Mouse (Mus musculus): ENCODE measurements at regions not wholly inside any gene's neighbourhood (a gene's known extent, or its start where the extent isn't known, plus 50 kb on each side); places are given as distances from the start of the nearest gene placed in this dataset.
"Not testable (repeated sequence)": the region's sequence is repeated elsewhere in the genome, so short reads cannot be mapped to it uniquely, and the experiment has no call there.

DNA sequence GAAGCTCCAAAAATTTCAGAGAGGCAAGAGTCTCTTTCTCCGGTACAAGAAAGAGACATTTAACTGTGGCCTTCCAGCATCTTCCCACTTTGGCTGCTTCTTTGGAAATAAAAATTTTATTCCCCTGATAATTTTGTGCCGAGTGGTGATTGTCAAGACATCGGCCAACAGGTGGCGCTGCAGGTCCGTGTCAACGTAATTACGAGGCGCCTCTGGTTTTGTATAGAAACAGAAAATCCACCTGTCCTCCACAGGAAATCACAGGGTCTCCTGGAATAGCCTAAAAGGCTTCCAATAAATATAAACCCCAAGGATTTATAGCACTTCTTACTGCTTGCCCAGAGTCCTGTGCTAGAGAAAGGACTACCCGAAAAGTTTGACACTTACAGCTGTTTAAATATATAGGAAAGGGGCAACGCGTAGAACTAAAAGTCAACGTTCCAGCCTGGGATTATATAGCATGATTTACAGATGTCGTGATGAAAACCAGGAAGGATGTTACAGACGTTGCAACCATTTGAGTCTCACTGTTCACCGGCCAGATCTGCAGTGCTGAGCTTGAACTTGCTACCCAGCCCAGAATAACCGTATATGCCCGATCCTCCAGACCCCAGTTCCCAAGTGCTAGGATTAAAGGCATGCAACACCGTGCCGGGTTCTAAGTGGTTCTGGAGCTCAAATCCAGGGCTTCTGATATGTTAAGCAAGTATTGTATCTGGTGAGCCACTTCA lies 251.3 kb upstream of the Tgfbr2 start:
- DNase-seq (ENCODE audit: extremely low read depth, low read depth, low spot score): no peak

DNA sequence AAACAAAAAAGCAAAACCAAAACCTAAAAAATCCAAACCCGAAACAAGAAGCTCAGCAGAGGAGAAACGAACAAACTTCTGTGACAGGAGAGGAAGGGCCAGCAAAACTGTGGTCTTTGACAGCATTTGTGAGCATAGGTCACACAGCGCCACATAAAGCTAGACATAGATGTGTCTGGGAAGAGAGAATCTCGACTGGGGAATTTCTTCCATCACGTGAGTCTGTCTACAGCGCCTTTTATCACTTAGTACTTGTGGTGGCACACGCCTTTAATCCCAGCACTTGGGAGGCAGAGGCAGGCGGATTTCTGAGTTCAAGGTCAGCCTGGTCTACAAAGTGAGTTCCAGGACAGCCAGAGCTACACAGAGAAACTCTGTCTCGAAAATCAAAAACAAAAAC lies 250.2 kb upstream of the Tgfbr2 start:
- not testable (repeated sequence) for DNase-seq (ENCODE audit: extremely low read depth, low read depth, low spot score)

GRCm38 (mm10) chr9:116415021-116415420 lies 239.9 kb upstream of the Tgfbr2 start:
- DNase-seq (ENCODE audit: extremely low read depth, low read depth, low spot score): no peak

DNA sequence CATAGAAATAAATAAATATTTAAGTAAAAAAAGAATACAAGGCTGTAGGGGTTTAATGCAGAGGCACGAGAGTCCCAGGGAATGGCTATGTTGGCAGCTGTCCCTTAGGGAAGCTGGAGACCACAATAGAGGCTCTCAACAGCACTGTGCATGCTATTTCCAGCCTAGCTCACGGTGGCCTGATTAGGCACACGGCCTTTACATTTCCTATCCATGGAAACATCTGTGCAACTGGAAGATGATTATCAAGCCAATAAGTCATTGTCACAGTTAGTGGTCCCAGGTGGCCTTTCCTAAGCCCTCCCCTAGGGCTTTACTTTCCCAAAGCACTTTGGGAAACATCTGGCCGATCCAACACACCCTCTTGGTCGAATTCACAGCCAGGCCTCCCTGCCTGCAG lies 235.9 kb upstream of the Tgfbr2 start:
- DNase-seq (ENCODE audit: extremely low read depth, low read depth, low spot score): no peak

- no peak for DNase-seq (ENCODE audit: extremely low read depth, low read depth, low spot score)
Measured at GRCm38 (mm10) chr9:116410461-116410860, 235.3 kb upstream of the Tgfbr2 start.

GRCm38 (mm10) chr9:116408116-116408515 lies 233.0 kb upstream of the Tgfbr2 start:
- DNase-seq (ENCODE audit: extremely low read depth, low read depth, low spot score): no peak

DNA sequence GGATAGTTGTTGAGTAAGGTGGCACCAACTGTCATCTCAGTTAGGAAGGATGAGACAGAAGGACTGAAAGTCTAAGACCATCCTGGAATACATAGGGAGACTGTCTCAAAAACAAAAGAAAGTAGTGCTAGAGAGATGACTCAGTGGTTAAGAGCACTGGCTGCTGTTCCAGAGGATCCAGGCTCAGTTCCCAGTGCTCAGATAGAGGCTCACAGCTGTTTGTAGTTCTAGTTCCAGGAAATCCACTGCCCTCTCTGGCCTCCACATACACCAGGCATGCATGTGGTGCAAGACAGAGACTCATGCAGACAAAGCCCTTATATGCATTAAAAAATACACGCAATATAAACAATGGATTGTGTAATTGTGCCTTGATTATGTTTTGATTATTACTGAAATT lies 229.9 kb upstream of the Tgfbr2 start:
- no peak for DNase-seq (ENCODE audit: extremely low read depth, low read depth, low spot score)

DNA sequence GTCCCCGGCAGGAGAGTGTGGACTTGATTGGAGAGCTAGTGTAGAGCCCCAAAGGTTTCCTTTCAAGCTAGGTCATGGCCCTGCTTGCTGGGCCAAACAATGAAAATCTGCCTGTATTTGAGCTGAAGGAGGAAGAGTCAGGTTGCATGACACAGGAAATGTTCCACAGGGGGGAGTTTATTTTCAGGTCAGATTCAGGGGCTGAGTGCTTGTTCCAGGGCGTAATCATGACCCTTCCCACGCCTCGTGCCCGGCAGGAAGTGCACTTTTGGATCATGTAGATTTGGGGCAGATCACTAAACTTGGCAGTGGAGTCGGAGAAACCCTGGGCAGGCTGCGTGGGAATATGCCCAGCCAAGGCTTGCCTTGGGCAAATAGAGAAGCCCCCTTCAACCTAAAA lies 226.7 kb upstream of the Tgfbr2 start:
- no peak for DNase-seq (ENCODE audit: extremely low read depth, low read depth, low spot score)

- no peak for DNase-seq (ENCODE audit: extremely low read depth, low read depth, low spot score)
Measured at GRCm38 (mm10) chr9:116400270-116400669, 225.1 kb upstream of the Tgfbr2 start.

DNA sequence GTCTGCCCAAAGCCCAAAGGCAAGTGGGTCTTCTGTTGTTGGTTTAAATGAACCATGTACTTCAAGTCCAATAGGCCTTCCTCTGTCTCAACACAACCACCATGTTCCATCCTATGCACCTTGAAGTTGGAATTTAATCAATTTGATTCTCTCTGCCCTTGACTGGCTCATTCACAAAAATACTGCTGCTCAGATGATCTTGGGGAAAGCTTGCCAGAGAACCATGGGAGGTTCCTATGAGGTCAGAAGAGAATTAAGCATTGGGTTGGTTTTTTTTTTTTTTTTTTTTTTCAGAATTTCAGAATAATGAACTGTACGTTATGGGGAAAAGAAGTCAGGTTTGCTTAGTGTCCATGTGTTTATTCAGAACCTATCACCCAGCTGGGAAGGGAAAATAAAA lies 224.1 kb upstream of the Tgfbr2 start:
- DNase-seq (ENCODE audit: extremely low read depth, low read depth, low spot score): no peak

DNA sequence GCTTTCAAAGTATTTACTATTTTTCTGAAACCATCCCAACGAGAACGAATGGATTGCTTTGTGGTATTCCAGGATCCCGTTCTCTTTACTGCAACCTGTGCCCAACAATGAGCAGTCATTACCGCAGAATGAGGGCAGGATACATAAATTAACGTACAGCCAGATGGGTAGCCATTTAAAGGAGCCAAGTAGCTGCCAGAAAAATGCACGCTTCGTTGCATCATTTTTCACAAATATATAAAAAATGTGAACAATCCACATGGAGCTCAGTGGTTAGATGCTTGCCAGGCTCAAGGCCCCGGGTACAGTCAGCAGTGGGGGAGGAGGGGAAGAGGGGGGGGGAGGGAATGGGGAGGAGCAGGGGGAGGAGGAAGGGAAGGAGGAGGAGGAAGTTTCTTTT lies 217.1 kb upstream of the Tgfbr2 start:
- DNase-seq (ENCODE audit: extremely low read depth, low read depth, low spot score): no peak

DNA sequence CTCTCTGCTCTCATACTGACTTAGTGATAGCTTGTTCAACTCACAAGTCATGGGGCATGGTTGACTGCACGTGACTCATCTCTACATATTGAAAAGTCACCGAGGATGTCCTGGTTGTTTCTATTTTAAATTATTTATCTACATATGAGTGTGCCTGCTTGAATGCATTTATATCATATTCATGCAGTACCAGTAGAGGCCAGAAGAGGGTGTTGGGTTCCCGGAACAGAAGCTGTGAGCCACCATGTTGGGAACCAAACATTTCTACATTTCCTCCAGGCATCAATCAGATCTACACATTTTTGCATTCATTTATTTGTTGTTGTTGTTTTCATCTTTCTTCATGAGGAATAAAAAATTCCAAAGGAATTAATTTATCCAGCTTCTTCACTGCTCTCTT lies 214.6 kb upstream of the Tgfbr2 start:
- no peak for DNase-seq (ENCODE audit: extremely low read depth, low read depth, low spot score)

GRCm38 (mm10) chr9:116388863-116389262 lies 213.7 kb upstream of the Tgfbr2 start:
- no peak for DNase-seq (ENCODE audit: extremely low read depth, low read depth, low spot score)

GRCm38 (mm10) chr9:116388025-116388424 lies 212.9 kb upstream of the Tgfbr2 start:
- no peak for DNase-seq (ENCODE audit: extremely low read depth, low read depth, low spot score)

DNA sequence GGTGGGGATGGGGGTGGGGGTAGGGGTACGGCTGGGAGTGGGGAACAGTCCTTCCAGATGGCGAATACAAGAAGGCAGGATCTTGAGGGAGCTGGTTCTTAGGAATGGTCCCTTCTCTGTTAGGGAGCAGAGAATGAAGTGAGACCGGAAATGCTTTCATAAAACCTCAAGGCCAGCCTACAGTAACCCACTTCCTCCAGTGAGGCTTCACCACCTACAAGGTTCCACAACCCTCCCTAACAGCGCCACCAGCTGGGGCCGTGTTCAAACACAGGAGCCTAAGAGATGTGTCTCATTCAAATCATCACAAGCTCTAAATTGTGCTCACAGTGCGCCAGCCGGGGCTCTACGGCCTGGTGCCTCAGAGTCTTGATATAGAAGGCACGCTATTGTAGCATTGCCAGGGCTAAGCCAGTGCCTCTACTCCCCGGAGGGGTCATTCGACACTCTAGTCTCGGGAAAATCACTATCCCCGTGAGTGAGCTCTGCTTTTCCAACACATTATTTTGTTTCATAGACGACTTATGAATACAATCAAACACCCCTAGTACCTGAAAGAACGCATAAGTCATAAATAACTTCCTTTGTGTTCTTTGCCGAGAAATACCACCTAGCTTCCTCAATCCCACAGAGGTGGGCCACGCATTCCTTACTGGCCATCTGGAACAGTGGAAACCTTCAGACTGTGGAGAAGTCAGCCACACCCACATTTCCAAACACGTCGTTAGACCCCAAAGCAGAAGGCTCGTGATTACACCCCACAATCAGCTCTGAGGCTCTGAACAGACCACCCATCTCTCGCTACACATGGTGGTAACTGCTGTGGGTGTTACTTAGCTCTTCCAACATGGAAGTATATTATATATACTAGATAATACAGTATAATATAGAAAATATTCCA lies 209.3 kb upstream of the Tgfbr2 start:
- no peak for DNase-seq (ENCODE audit: extremely low read depth, low read depth, low spot score)

GRCm38 (mm10) chr9:116383411-116384101 lies 208.4 kb upstream of the Tgfbr2 start:
- DNase-seq (ENCODE audit: extremely low read depth, low read depth, low spot score): no peak

- no peak for DNase-seq (ENCODE audit: extremely low read depth, low read depth, low spot score)
Measured at GRCm38 (mm10) chr9:116377706-116378105, 202.5 kb upstream of the Tgfbr2 start.

DNA sequence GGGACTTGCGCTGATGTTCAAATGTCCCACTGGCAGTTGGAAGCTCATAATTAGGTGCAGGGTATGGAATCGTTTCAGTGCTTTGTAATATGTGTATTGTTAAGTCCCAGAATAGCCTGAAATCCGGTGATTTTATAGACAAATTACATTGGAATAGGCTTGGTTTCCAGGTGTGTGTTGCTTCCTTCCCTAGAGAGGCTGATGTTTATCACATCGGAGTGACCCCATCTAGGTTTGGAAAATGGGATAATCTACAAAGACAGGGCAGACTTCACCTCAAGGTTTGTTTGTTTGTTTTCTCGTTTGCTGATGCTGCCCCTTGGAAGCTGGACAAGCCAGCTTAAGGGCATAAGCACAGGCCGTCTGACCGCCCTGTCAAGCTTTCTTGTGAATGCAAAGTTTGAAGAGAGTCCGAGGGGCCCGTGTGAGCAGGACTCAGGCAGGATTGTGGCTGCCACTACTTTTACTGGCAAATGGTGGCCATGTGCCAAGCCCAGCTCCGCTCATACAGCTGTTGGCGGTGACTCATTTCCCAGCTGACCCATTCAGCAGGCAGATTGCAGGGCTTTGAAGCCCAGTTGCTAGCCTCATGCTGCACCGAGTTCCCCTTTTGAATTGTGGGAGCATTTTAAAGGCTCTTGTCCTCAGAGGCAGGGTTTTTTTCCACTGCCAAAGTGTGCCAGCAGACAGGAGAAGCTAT lies 200.6 kb upstream of the Tgfbr2 start:
- DNase-seq (ENCODE audit: extremely low read depth, low read depth, low spot score): no peak

DNA sequence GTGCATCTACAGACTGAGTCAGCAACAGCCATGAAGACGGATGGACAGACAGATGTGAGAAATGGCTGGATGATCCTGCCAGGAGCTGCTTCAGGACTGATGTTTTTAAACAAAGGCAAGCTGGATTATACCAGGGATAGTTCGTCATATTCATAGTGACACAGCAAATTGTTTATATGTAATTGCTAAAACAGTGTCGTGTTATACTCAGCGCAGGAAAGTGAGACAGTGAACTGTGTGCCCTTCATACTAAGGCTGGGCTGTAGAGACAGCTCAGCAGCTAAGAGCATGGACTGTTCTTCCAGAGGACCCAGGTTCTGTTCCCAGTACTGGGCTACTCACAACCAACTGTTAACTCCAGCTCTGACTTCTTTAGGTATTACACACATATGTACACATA lies 199.2 kb upstream of the Tgfbr2 start:
- no peak for DNase-seq (ENCODE audit: extremely low read depth, low read depth, low spot score)

GRCm38 (mm10) chr9:116373396-116373795 lies 198.2 kb upstream of the Tgfbr2 start:
- DNase-seq (ENCODE audit: extremely low read depth, low read depth, low spot score): no peak

- DNase-seq (ENCODE audit: extremely low read depth, low read depth, low spot score): no peak
Measured at GRCm38 (mm10) chr9:116369059-116369718, 194.0 kb upstream of the Tgfbr2 start.
